Mouse (Mus musculus) retina, embryonic 14.5 days (tissue): ENCODE data around the gene Sfn.

Experiments
- DNase-seq: peaks from one replicate; pipeline ENCODE4 v3.0.0-alpha.2; 2015; ENCODE audit warnings: low spot score

Gene Sfn

DNA sequence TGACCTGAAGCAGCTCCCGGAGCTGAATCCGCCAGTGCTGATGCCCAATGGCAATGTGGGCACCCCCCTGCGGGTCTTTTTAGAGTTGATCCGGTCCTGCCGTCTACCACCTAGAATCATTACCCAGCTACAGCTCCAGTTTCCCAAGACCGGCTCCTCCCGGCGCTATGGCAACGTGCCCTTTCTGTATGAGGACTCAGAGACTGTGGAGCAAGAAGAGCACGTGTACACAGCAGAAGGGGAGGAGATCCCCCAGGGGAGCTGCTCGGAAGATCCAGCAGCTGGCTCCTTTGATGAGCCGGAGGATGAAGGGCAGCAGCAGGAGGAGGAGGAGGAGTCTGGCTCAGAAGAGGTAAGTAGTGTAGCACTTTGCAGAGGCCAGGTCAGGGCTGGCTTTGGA, 24.0 kb downstream of the Sfn start:
- DNase-seq: no peak

DNA sequence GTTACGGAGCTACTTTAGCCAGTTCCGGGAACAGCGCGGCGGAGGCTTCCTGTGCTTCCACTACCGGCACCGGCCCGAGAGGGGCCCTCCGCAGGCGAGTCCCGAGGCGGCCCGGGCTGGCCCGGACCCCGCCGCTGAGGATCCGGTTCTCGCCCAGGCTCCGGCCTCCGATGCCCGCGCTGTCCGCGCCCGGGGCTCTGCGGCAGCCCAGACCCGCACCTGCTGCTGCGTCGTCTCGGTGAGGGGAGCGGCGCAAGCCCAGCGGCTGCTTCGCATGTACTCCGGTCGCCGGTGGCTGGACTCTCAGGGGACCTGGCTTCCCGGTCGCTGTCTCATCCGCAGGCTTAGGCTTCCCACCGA, 27.1 kb downstream of the Sfn start:
- no peak for DNase-seq

DNA sequence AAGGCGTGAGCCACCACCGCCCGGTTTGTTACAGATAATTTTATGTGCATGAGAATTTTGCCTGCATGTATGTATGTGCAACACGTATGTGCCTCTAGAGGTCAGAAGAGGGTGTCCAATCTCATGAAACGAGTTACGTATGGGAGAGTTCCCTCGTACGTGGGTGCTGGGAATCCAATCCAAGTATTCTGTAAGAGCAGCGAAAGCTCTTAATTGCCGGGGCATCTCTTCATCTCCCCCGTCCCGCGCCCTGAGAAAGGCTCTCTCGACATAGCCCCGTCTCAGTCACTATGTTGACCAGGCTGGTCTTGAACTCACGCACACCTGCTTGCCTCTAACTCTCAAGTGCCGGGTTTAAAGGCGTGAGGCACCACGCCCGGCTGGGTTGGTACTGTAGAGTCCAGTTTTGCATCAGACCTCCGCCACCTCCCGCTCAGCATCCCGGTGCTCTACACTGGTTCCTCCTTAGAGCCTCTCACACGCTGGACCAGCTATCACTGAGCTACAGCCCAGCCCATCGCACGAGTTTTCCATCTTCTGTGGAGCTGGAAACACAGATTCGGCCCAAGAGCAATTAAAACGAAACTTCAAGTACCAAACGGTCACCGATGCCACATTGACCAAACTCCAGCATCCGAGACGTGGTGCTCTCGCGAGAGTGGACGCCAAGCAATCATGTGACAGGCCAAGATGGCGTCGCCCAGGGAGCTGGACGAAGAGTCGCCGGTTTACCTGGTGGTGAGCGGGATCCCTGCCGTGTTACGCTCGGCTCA, 27.7 kb downstream of the Sfn start, which contains the start of gene Gpatch3:
TSS of gene Gpatch3 (plus strand) at position 676 of the 773 bp plus-strand sequence.
- DNase-seq: peak; percentile 95

DNA sequence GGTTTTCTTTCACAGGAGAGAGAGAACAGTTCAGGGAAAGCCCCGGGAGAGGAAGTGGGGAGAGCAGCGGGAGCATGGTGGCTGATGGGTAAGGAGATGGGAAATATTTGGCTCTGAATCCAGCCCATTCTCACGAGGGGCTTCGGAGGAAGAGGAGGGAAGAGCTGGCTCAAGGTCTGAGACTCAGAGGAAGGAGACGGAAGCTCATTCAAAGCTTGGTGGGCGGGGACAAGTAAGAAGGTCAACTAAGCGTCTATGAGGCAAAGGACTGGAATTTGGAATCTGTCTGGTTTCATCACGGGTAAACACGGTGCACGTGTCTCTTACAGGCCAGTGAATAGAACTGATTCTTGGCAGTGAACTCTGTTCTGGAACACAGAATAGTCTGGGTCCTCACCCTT, 31.9 kb downstream of the Sfn start:
- DNase-seq: peak; percentile 23

DNA sequence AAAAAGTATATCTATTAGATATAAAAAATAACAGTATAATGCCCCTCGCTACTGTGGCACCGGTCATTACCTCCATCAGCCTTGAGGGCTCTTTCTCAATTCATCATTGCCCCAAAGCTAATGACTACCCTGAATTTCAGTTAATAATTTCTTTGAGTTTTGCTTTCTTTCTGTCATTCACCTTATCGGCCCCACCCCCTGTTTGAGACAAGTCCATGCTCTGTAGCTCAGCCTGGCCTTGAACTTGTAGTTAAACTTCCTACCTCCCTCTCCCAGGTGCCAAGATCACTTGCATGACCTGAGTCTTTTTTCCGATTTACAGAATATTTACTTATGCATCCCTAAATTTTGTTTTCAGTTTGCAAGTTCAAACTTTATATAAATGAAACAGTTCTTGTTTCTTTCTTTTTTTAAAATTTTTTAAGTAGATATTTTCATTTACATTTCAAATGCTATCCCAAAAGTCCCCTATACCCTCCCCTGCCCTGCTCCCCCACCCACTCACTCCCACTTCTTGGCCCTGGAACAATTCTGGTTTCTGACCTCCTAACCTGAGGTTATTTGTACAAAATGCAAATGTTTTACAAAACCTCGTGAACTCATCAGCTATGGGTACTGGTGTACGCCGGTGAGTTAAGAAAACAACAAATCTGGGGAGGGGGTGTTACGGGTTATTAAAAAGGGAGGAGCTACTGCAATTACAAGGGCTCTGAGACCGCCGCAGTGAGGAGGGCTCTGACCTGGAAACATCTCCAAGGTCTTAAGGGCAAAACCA, 32.5 kb downstream of the Sfn start:
- DNase-seq: no peak

DNA sequence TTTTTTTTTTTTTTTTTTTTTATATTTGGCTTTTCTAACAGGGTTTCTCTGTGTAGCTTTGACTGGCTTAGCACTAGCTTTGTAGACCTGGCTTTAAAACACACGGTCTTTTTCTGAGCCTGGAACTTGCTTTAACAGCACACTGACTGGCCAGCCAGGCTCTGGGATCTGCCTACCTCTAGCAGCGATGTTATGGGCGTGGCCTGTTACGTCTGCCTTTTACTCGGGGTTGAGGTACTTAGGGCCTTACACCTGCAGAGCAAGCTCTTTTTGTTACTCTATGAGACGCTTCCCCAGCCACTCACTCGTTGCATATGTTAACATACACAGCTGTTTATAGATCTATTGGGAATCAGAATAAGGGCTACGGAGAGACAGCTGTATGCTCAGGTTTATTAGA, 34.7 kb downstream of the Sfn start:
- no peak for DNase-seq

DNA sequence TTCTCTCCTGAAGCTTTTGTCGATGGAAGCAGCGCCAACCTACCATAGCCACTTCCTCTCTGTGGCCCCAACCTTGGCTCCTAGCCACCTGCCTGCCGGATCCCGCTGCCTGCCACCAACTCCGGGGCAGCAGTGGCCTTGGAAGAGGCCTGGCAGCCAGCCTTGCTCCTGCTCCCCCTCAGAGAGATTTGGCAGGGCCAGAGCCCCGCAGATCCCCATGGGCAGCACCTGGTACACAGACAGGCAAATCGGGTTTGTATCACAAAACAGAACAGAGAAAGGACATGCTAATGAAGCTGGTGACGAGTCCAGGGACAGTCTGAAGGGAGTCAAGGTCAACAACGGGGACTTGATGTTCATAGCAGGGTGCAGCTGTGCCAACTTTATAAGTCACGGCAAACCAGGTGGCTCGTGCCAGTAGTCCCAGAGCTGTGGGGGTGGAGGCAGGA, 38.8 kb downstream of the Sfn start:
- DNase-seq: no peak

DNA sequence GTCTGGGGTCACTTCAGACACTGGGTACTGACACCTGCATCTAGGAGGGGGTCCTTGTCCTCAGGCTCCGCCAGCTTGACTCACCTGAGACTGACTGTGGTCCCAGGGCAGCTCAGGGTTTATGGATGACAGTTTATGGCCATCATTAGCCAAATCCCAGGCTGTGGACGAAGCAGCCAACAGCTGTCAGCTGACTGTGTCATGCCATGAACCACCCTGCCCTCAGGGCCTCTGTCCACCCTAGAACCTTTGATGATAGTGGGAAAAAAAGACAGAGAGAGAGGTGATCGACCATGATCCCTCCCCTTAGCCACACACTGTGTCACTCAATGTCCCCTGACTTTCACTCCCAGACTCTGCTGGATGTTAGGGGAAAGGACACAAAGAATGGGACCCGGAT, 40.3 kb downstream of the Sfn start:
- no peak for DNase-seq

DNA sequence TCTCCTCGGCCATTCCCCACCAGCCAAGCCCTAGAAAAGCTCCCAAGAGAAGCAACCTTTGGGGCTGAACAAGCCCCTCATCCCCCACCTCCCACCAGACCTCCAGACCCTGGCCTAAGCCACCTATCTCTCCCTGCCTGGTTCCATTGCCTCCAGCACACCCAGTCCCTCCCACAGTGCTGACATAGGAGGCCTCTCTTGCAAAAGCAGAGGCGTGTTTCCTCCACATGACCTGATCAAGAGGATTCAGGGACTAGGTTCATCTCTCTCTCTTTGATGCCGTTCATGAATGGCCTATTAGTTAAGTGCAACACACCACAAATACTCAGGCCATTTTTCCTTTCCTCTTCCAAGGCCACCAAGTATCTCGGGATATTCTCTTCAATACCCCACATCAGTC, 42.1 kb downstream of the Sfn start:
- DNase-seq: no peak

DNA sequence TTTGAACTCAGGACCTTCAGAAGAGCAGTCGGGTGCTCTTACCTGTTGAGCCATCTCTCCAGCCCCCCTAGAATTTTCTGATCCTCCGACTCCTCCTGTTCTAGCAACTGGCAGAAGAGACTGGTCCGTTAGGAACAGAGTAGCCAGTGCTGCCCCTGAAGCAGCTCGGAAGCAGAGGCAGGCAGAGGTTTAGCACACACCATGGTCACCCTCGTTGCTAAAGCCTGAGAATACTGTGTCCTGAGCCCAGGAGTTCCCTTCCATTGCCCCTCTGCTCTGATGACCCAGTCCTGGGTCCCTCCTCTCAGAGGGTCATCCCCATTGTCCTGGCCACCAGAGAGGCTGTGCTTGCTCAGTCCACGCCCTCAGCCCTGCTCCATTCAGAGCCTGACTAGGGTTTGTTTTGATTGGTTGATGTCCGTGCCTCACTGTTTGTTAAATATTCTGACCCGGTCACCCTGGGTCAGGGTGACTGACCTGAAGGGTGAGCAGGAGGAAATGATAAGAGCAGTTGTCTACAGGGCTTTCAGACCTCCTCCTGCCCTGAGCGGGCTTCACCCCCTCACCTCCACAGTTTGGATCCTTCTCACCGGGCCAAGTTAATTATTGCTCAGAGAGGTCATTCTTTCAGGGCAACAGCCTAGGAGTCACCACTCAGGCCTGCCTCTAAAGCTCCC, 44.8 kb downstream of the Sfn start:
- no peak for DNase-seq

DNA sequence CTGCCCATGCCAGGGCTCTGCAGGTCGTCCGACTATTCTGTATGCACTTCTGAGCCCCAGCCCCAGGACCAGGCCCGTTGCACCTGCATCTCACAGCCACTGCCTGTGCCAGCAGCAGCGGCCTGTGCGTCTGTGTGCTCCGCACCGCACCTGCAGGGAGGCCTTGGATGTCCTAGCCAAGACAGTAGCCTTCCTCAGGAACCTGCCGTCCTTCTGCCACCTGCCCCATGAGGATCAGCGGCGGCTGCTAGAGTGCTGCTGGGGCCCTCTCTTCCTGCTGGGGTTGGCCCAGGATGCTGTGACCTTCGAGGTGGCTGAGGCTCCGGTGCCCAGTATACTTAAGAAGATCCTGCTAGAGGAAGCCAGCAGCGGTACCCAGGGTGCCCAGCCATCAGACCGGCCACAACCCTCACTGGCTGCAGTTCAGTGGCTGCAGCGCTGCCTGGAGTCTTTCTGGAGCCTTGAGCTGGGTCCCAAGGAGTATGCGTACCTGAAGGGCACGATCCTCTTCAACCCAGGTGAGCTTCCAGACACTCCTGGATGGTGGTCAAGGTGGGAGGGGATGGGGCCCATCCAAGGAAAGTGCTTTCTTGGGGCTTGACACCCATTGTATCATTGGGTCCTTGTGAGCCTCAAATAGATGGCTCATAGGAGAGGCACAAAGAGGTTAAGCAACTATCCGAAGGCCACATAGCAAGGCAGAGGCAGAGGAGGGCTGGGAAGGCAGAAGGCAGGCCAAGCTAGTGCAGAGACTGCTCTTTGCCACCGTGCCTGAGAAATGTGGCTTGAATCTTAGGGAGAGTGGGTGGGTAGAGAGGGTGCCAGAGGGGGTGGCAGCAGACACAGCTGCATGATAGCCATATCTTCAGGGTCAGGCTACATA, 48.3 kb downstream of the Sfn start:
- no peak for DNase-seq

DNA sequence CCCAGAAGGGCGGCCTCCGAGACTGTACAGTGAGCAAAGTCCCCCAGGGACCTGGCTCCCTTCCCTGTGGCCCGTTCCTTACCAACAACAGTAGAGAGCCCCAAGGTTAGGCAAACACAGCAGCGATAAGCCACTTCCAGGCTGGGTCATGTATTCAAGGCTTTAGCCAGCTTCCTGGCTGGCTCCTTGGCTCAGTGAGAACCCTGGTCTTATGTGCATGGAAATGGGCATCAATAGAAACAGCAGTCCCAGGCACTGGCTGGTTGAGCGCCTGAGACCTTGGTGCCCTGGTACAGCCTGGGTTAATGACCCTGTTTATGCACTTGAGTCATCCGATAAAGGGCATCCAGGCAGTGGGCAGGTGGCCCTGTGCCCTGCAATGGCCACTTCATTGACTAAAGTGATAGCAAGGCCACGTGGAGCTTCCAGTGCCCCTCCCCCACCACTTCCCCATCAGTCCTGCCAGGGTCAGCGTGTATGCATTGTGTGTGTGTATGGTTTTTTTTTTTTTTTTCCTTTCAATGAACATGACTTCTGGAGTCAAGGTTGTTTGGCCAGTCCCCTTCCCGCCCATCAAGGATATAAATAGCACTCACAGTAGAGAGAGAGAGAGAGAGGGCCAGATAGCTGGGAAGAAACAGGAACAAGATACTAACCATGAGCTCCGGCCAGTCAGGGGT, 49.1 kb downstream of the Sfn start, which contains the start of gene Nr0b2:
TSS of gene Nr0b2 (plus strand) at position 609 of the 680 bp plus-strand sequence.
- DNase-seq: no peak

DNA sequence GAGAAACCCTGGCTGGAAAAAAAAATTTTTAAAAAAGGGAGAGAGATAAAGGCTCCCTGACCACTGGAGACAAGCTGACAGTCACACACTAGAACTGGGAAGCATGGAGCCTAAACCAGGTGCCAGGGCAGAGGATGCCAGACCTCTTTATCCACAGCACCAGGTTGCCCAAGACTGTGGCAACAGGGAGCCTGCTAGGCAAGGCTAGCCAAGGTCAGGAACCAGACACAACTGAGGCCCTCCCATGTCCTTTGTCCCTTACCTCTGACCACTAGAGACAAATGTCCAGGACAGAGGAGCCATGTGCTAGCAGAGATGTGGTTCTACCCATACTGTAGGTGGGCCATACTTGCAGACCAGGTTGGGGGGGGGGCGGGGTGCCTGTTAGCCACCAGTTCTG, 49.9 kb downstream of the Sfn start:
- no peak for DNase-seq
